Mouse (Mus musculus) macrophage (primary cell): ENCODE measurements around the gene Tsnaxip1. TPM values are rescaled to one million over a fixed set of nuclear protein-coding genes. Genes with fewer than 3 reads are reported as not detected.

ENCODE experiments used
- H3K27ac ChIP-seq: fragments of 350-480 bp; formaldehyde crosslinking; 2 replicates; pipeline ENCODE4 v1.9.0; 2021
- H3K36me3 ChIP-seq: fragments of 350-480 bp; formaldehyde crosslinking; 2 replicates; pipeline ENCODE4 v1.9.0; 2021; ENCODE audit errors: inconsistent target
- H3K4me3 ChIP-seq: fragments of 350-480 bp; formaldehyde crosslinking; 2 replicates; pipeline ENCODE4 v1.9.0; 2021; ENCODE audit errors: inconsistent target
- H3K79me2 ChIP-seq: fragments of 350-480 bp; formaldehyde crosslinking; 2 replicates; pipeline ENCODE4 v1.9.0; 2021; ENCODE audit errors: inconsistent target
- WGBS: methylation state at CpG from one replicate; pipeline ENCODE4 v1.1.7; 2026; ENCODE audit warnings: inconsistent platforms; ENCODE audit not compliant: missing documents; 5-methylcytosine and 5-hydroxymethylcytosine counted together
- polyA plus RNA-seq: library from polyadenylated mRNA; stranded (reverse); fragments of 250-400 nt; gene quantifications from 3 replicates; pipeline ENCODE4 v1.2.4, GENCODE M21; 2018; ENCODE audit warnings: inconsistent platforms

Gene Tsnaxip1
- polyA plus RNA-seq, 1 experiment from 2014 or later: not detected

- WGBS: 1% methylated on average over 55 of the region's 59 CpGs
- no peaks in the 10 kb centered on the region for H3K36me3 ChIP-seq
These were observed 32.8 kb downstream of the Tsnaxip1 start, which contains the start of gene Nutf2 for GRCm38 (mm10) chr8:105860143-105860981. Nutf2 (plus strand) TSS chr8:105860580.

GRCm38 (mm10) chr8:105861951-105862350 lies 34.4 kb downstream of the Tsnaxip1 start:
- peak overlapping the region; percentile 67 for H3K4me3 ChIP-seq
- 0 out of 2 replicates have a peak, but pooled peaks cover 4% of the 10 kb centered on the region for H3K36me3 ChIP-seq
- H3K27ac ChIP-seq: peak overlapping the region; percentile 32; the same call in 1 of the 2 replicates
- peaks cover 74% of the 10 kb centered on the region for H3K79me2 ChIP-seq
- 0% methylated on average over 1 of the region's 1 CpGs for WGBS

More at GRCm38 (mm10) chr8:105860143-105860981, 32.8 kb downstream of the Tsnaxip1 start, which contains the start of gene Nutf2:
- H3K4me3 ChIP-seq: peak within 1 kb of the TSS; percentile 67
- peaks cover 73% of the 10 kb centered on the region for H3K79me2 ChIP-seq
- H3K27ac ChIP-seq: peak within 1 kb of the TSS; percentile 57

GRCm38 (mm10) chr8:105866364-105867029 lies 39.0 kb downstream of the Tsnaxip1 start:
- Histone ChIP-seq H3K36me3 (peaks cover 10% of the 10 kb centered on the region; the same call in 1 of the 2 replicates), H3K79me2 (peaks cover 100% of the 10 kb centered on the region), H3K4me3 (no peak overlapping the region), H3K27ac (no peak overlapping the region)
- whole genome bisulfite sequencing: 88% methylated on average over 5 of the region's 6 CpGs

GRCm38 (mm10) chr8:105874301-105874700 lies 46.8 kb downstream of the Tsnaxip1 start:
- Histone ChIP-seq H3K36me3 (peaks cover 28% of the 10 kb centered on the region; the same call in 1 of the 2 replicates), H3K79me2 (peaks cover 61% of the 10 kb centered on the region), H3K27ac (no peak overlapping the region), H3K4me3 (no peak overlapping the region)
- WGBS: 84% methylated on average over 6 of the region's 6 CpGs

GRCm38 (mm10) chr8:105880754-105881520 lies 53.4 kb downstream of the Tsnaxip1 start, which contains the start of gene Edc4:
Edc4 (plus strand) TSS chr8:105880881.
- Histone ChIP-seq H3K79me2 (peaks cover 33% of the 10 kb centered on the region), H3K27ac (peak within 1 kb of the TSS; percentile 32), H3K36me3 (peaks cover 42% of the 10 kb centered on the region; the same call in 1 of the 2 replicates), H3K4me3 (peak within 1 kb of the TSS; percentile 95)
- WGBS: 1% methylated on average over 45 of the region's 45 CpGs

- Histone ChIP-seq H3K79me2 (no peaks in the 10 kb centered on the region), H3K36me3 (peaks cover 77% of the 10 kb centered on the region), H3K4me3 (no peak overlapping the region), H3K27ac (no peak overlapping the region)
- WGBS: 94% methylated on average over 11 of the region's 12 CpGs
These were observed 62.4 kb downstream of the Tsnaxip1 start for GRCm38 (mm10) chr8:105889756-105890465.

GRCm38 (mm10) chr8:105890870-105891269 lies 63.3 kb downstream of the Tsnaxip1 start:
- Histone ChIP-seq H3K27ac (no peak overlapping the region), H3K79me2 (no peaks in the 10 kb centered on the region), H3K4me3 (no peak overlapping the region), H3K36me3 (peaks cover 68% of the 10 kb centered on the region)
- WGBS: 93% methylated on average over 6 of the region's 6 CpGs

- H3K79me2 ChIP-seq: no peaks in the 10 kb centered on the region
- no peak overlapping the region for H3K27ac ChIP-seq
- H3K36me3 ChIP-seq: peaks cover 52% of the 10 kb centered on the region
- no peak overlapping the region for H3K4me3 ChIP-seq
- WGBS: 84% methylated on average over 6 of the region's 6 CpGs
These were observed 64.9 kb downstream of the Tsnaxip1 start for GRCm38 (mm10) chr8:105892432-105892831.

GRCm38 (mm10) chr8:105893339-105893738 lies 65.8 kb downstream of the Tsnaxip1 start, which contains the start of gene Nrn1l:
Nrn1l (plus strand) TSS chr8:105893567.
- WGBS: 70% methylated on average over 11 of the region's 11 CpGs
- H3K27ac ChIP-seq: no peak within 1 kb of the TSS
- no peaks in the 10 kb centered on the region for H3K79me2 ChIP-seq
- H3K36me3 ChIP-seq: peaks cover 43% of the 10 kb centered on the region
- H3K4me3 ChIP-seq: no peak within 1 kb of the TSS

Other genes with a start within 250 kb of the Tsnaxip1 start
- 13.3 to 20.5 TPM (median 14.5 TPM) in 3 replicates for gene Ripor1, start 222.5 kb upstream of the Tsnaxip1 start, polyA plus RNA-seq
- 38.0 to 50.3 TPM (median 38.3 TPM) in 3 replicates for gene Ctcf, start 191.2 kb upstream of the Tsnaxip1 start, polyA plus RNA-seq
- not detected in 3 replicates for gene Agrp, start 190.3 kb upstream of the Tsnaxip1 start, polyA plus RNA-seq
- 0.13 TPM in 1 of 3 replicates, not detected in the others for gene Carmil2, start 141.5 kb upstream of the Tsnaxip1 start, polyA plus RNA-seq
- 14.9 to 20.7 TPM (median 19.5 TPM) in 3 replicates for gene Acd, start 126.6 kb upstream of the Tsnaxip1 start, polyA plus RNA-seq
- gene Pard6a, start 126.6 kb upstream of the Tsnaxip1 start, polyA plus RNA-seq: 2.9 to 8.1 TPM (median 6.1 TPM) in 3 replicates
- not detected in 3 replicates for gene 4933405L10Rik, start 120.1 kb upstream of the Tsnaxip1 start, polyA plus RNA-seq
- 1.4 to 6.3 TPM (median 3.2 TPM) in 3 replicates for gene Enkd1, start 119.5 kb upstream of the Tsnaxip1 start, polyA plus RNA-seq
- 0.26 to 0.85 TPM (median 0.67 TPM) in 3 replicates for gene Gfod2, start 69.1 kb upstream of the Tsnaxip1 start, polyA plus RNA-seq
- gene Ranbp10, start 381 bp upstream of the Tsnaxip1 start, polyA plus RNA-seq: 16.5 to 33.9 TPM (median 23.7 TPM) in 3 replicates
- 7.2 to 13.3 TPM (median 8.2 TPM) in 3 replicates for gene Cenpt, start 25.5 kb downstream of the Tsnaxip1 start, polyA plus RNA-seq
- gene Thap11, start 27.4 kb downstream of the Tsnaxip1 start, polyA plus RNA-seq: 8.3 to 23.6 TPM (median 20.4 TPM) in 3 replicates
- gene Nutf2, start 32.8 kb downstream of the Tsnaxip1 start, polyA plus RNA-seq: 53.1 to 154 TPM (median 76.1 TPM) in 3 replicates
- 12.6 to 19.5 TPM (median 14.6 TPM) in 3 replicates for gene Edc4, start 53.1 kb downstream of the Tsnaxip1 start, polyA plus RNA-seq
- gene Nrn1l, start 65.8 kb downstream of the Tsnaxip1 start, polyA plus RNA-seq: not detected in 3 replicates
- gene Pskh1, start 72.7 kb downstream of the Tsnaxip1 start, polyA plus RNA-seq: 16.3 to 17.5 TPM (median 16.4 TPM) in 3 replicates
- not detected in 3 replicates for gene Ctrl, start 106.1 kb downstream of the Tsnaxip1 start, polyA plus RNA-seq
- 51.8 to 210 TPM (median 105 TPM) in 3 replicates for gene Psmb10, start 110.7 kb downstream of the Tsnaxip1 start, polyA plus RNA-seq
- 0.10 to 0.28 TPM in 2 of 3 replicates, not detected in the other for gene Lcat, start 115.7 kb downstream of the Tsnaxip1 start, polyA plus RNA-seq
- 16.1 to 37.5 TPM (median 23.1 TPM) in 3 replicates for gene Slc12a4, start 138.4 kb downstream of the Tsnaxip1 start, polyA plus RNA-seq
- gene Dpep3, start 151.7 kb downstream of the Tsnaxip1 start, polyA plus RNA-seq: 0.10 to 0.34 TPM in 2 of 3 replicates, not detected in the other
- 7.6 to 13.0 TPM (median 7.7 TPM) in 3 replicates for gene Dus2, start 163.6 kb downstream of the Tsnaxip1 start, polyA plus RNA-seq
- gene Dpep2nb, start 178.2 kb downstream of the Tsnaxip1 start, polyA plus RNA-seq: not detected in 3 replicates
- 10.2 to 19.4 TPM (median 15.9 TPM) in 3 replicates for gene Ddx28, start 184.2 kb downstream of the Tsnaxip1 start, polyA plus RNA-seq
- 21.3 to 25.2 TPM (median 22.3 TPM) in 3 replicates for gene Nfatc3, start 231.1 kb downstream of the Tsnaxip1 start, polyA plus RNA-seq